Mouse (Mus musculus): ENCODE measurements around the gene Basp1. TPM values are rescaled to one million over a fixed set of nuclear protein-coding genes. Genes with fewer than 3 reads are reported as not detected.

Basp1 gene
- total and polyA plus RNA-seq, 2 experiments from 2014 or later = 547 to 1,429 TPM

DNA sequence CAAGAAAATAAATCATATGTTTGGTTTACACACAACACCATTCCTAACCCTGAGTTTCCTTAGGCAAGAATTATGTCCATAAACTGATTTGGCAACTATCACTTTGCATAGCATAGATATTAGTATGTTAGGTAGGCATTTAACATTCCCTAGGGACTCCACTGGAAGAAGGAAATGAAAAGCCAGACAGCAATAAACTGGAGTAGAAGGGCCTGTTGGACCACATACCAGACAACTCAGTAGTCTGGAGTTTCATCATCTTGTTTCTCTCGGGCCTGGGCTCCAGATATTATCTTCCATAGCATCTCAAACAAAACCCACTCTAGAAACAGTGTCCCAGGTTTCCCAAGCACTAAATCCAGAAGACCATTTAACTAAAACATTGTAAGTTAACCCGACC, 91.0 kb downstream of the Basp1 start:
- no peak overlapping the region for H3K27ac ChIP-seq (ENCODE audit: low read depth, low read length)
- no peak overlapping the region for H3K4me3 ChIP-seq (ENCODE audit: low read depth, low read length)
- no peak for DNase-seq (ENCODE audit: low spot score)
- no peaks in the 10 kb centered on the region for H3K27me3 ChIP-seq (ENCODE audit: insufficient read depth, low read length)
- TF ChIP-seq CTCF (IDR thresholded peaks at IDR 0.05) = no peak
- no peak overlapping the region for H3K9ac ChIP-seq (replicated peaks; ENCODE audit: low read length, poor library complexity, severe bottlenecking)
- H3K36me3 ChIP-seq (ENCODE audit: insufficient read depth, low read length) = no peaks in the 10 kb centered on the region
- ATAC-seq (ENCODE audit: low FRiP score) = no peak
- 93% methylated on average over 2 of the region's 2 CpGs for WGBS
- H3K4me2 ChIP-seq (ENCODE audit: low read depth, low read length, poor library complexity, severe bottlenecking) = no peak overlapping the region
- H3K9me3 ChIP-seq (ENCODE audit: low read length) = no peaks in the 10 kb centered on the region
- no peaks in the 10 kb centered on the region for H3K4me1 ChIP-seq (ENCODE audit: insufficient read depth, low read length)

DNA sequence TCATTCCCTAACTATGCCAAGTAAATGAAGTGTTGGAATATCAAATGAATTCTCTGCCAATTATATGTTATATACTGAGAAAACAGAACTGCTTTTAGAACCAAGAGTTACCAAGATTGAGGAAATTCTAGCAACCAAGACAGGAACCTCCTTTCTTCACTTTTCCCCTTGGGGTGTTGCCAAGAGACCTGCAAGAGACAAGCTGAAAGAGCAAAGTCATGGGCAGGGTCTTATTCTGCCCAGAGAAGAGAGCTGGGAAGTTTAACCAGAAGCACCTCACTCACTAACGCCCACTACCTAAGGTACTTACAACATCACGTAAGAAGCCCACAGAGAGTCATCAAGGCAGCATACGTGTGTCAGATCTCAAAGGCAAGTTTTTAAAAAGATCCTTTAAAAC, 91.5 kb downstream of the Basp1 start:
- Histone ChIP-seq H3K36me3 (ENCODE audit: insufficient read depth, low read length) (no peaks in the 10 kb centered on the region), H3K9ac (replicated peaks; ENCODE audit: low read length, poor library complexity, severe bottlenecking) (no peak overlapping the region), H3K4me1 (ENCODE audit: insufficient read depth, low read length) (no peaks in the 10 kb centered on the region), H3K4me3 (ENCODE audit: low read depth, low read length) (no peak overlapping the region), H3K9me3 (ENCODE audit: low read length) (no peaks in the 10 kb centered on the region), H3K27me3 (ENCODE audit: insufficient read depth, low read length) (no peaks in the 10 kb centered on the region), H3K4me2 (ENCODE audit: low read depth, low read length, poor library complexity, severe bottlenecking) (no peak overlapping the region), H3K27ac (ENCODE audit: low read depth, low read length) (no peak overlapping the region)
- 95% methylated on average over 3 of the region's 3 CpGs for WGBS
- no peak for ATAC-seq (ENCODE audit: low FRiP score)
- DNase-seq (ENCODE audit: low spot score) = no peak
- no peak for TF ChIP-seq CTCF (IDR thresholded peaks at IDR 0.05)

DNA sequence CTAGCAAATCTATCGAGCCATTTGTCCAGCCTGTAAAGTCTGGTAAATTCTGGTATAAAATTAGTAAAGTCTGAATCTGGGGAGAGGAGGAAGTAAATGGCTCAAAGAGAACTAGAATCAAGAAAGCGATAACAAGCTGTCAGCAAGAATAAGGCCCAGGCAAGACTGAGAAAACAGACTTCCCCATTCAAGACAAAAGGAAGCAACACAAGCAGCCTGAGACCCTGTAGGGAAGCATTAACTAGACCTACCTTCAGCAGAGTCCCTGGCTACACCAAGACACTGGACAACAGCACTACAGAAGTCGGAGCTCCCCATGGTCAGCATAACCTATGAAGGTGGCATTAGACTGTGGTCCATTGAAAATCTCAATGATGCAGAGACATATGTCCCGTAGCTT, 91.9 kb downstream of the Basp1 start:
- Histone ChIP-seq H3K27ac (ENCODE audit: low read depth, low read length) (no peak overlapping the region), H3K4me2 (ENCODE audit: low read depth, low read length, poor library complexity, severe bottlenecking) (no peak overlapping the region), H3K4me1 (ENCODE audit: insufficient read depth, low read length) (no peaks in the 10 kb centered on the region), H3K27me3 (ENCODE audit: insufficient read depth, low read length) (no peaks in the 10 kb centered on the region), H3K4me3 (ENCODE audit: low read depth, low read length) (no peak overlapping the region), H3K9ac (replicated peaks; ENCODE audit: low read length, poor library complexity, severe bottlenecking) (no peak overlapping the region), H3K9me3 (ENCODE audit: low read length) (no peaks in the 10 kb centered on the region), H3K36me3 (ENCODE audit: insufficient read depth, low read length) (no peaks in the 10 kb centered on the region)
- no peak for TF ChIP-seq CTCF (IDR thresholded peaks at IDR 0.05)
- ATAC-seq (ENCODE audit: low FRiP score) (no peak), DNase-seq (ENCODE audit: low spot score) (no peak)
- 87% methylated on average over 4 of the region's 4 CpGs for WGBS

DNA sequence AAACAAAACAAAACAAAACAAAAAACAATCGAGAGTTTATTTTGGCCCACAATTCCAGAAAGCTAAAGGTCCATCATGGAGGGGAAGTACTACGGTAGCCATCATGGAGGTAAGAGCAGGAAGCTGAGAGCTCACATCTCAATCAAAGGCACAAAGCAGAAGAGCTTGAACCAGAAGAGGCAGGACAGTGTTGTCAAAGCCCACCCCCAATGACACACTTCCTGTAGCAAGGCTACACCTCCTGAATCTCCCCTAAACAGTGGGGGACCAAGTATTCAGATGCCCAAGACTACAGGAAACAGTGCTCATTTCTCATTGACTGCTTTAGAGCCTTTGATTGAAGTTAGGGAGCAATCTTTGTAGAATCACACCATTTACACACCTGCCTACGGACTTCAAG, 99.1 kb downstream of the Basp1 start:
- H3K4me1 ChIP-seq (ENCODE audit: insufficient read depth, low read length) = no peaks in the 10 kb centered on the region
- no peak overlapping the region for H3K27ac ChIP-seq (ENCODE audit: low read depth, low read length)
- no peak for DNase-seq (ENCODE audit: low spot score)

More for the DNA sequence above, 99.1 kb downstream of the Basp1 start:
- H3K9ac ChIP-seq (replicated peaks; ENCODE audit: low read length, poor library complexity, severe bottlenecking) = no peak overlapping the region
- 92% methylated on average over 3 of the region's 3 CpGs for WGBS
- no peak for ATAC-seq (ENCODE audit: low FRiP score)
- no peaks in the 10 kb centered on the region for H3K36me3 ChIP-seq (ENCODE audit: insufficient read depth, low read length)
- no peaks in the 10 kb centered on the region for H3K27me3 ChIP-seq (ENCODE audit: insufficient read depth, low read length)
- no peaks in the 10 kb centered on the region for H3K9me3 ChIP-seq (ENCODE audit: low read length)
- no peak overlapping the region for H3K4me3 ChIP-seq (ENCODE audit: low read depth, low read length)
- no peak for TF ChIP-seq CTCF (IDR thresholded peaks at IDR 0.05)
- no peak overlapping the region for H3K4me2 ChIP-seq (ENCODE audit: low read depth, low read length, poor library complexity, severe bottlenecking)

Other genes starting within 250 kb of the Basp1 start
- 27.2 and 34.7 TPM in 2 replicates for gene Myo10, start 208.8 kb upstream of the Basp1 start, total RNA-seq (2014; rRNA removed)
- gene Myo10, start 208.8 kb upstream of the Basp1 start, polyA plus RNA-seq (2015; fragmentation: Nextera tagmentation; extraction: Ambion mirVana) = 28.9 and 29.3 TPM in 2 replicates